Mouse (Mus musculus) adrenal gland (tissue): ENCODE measurements around the gene Bex6.
"Not testable (repeated sequence)": the region's sequence is repeated elsewhere in the genome, so short reads cannot be mapped to it uniquely, and the experiment has no call there.

ENCODE experiments used
- intact Hi-C: fragments of 180-260 bp; cut with DNase I; formaldehyde crosslinking; loops from one replicate; pipeline ENCODE4 v1.15.1; 2025

The Bex6 gene

GRCm38 (mm10) chr16:32173401-32173800 is 6.2 kb upstream of the Bex6 start:
- intact Hi-C loops, result no loop called here

- intact Hi-C loops, result no loop called here
These were observed 5.2 kb upstream of the Bex6 start for GRCm38 (mm10) chr16:32174340-32175005.

DNA sequence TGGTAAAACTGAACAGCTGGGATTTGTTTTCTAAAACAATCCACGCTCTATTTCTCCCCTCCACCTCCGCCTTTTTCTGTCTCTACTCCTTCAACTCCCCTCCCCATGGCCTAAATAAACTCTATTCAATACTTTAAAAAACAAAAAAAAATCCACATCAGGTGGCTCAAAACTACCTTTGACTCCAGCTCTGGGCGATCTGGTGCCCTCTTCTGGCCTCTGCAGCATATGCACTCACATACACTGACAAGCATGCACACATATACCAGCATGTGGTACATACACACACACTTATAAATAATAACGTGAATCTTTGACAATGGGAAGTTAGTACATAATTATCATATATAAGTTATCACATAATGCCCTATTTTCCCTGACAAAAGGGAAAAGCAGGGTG is 4.6 kb upstream of the Bex6 start:
- intact Hi-C loops, result no loop called here

GRCm38 (mm10) chr16:32176896-32177686 is 2.5 kb upstream of the Bex6 start:
- intact Hi-C loops, result no loop called here

DNA sequence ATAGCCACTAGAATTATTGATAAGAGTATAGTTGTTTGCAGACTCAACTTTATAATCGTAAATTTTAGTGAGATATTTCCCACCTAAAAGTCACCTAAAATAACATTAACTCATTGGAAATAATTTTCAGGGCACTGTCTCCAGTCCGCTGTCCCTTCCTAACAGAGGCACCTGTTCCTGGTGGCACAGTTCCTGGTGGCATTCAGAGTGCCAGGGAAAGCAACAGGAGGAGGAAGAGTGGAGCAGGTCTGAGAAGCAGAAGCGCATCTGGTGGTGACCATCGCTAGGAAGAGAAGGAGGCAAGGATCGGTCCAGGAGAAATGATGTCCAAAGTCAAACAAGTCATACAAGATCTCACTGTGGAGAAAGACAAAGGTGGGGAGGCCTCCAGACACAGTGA is 6.4 kb downstream of the Bex6 start:
- intact Hi-C loops, result no loop called here

GRCm38 (mm10) chr16:32189109-32189508 is 9.5 kb downstream of the Bex6 start:
- intact Hi-C loops, result no loop called here

DNA sequence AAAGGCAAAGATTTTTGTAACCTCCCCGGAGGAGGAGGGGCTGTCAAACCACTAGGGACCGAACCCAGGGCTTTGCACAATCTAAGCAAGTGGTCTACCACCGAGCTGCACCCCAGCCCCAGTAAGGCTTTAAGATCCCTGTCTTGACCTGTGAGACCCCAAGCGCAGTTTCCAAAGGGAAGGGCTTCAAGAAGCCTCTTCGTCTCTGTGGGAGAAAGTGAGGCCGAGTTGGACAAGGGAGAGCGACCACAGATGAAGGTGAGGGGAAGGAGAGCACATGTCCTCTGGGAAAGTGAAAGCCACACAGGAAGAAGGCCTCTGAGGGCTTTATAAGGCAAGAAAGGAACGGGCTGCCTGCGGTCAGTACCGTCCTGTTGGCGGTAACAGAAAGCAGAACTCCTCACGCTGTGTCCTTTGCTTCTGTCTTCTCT is 10.4 kb downstream of the Bex6 start:
- intact Hi-C loops, result no loop called here

GRCm38 (mm10) chr16:32200256-32201003 is 20.8 kb downstream of the Bex6 start:
- intact Hi-C loops, result loop anchor here (5.0 kb wide), 1 partner anchor 83 kb away; no protein-coding TSS in a partner anchor

DNA sequence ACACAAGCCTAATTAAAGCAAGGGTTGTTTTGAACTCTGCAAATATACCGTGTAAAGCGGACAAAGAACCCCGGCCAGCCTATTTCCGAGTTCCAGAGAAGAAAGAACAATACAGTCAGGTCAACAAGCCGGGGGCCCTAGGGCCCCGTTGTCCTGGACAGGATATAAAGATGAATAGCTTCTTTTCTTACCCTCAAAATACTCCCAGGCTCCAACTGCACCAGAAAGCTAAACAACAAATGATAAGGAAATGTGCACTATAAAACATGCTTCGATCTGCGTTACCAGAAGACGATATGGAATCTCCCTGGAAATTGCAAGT is 21.3 kb downstream of the Bex6 start:
- intact Hi-C loops, result loop anchor here (5.0 kb wide), 1 partner anchor 84 kb away; no protein-coding TSS in a partner anchor

GRCm38 (mm10) chr16:32202681-32203080 is 23.1 kb downstream of the Bex6 start:
- intact Hi-C loops, result loop anchor here (5.0 kb wide), 1 partner anchor 85 kb away; no protein-coding TSS in a partner anchor

DNA sequence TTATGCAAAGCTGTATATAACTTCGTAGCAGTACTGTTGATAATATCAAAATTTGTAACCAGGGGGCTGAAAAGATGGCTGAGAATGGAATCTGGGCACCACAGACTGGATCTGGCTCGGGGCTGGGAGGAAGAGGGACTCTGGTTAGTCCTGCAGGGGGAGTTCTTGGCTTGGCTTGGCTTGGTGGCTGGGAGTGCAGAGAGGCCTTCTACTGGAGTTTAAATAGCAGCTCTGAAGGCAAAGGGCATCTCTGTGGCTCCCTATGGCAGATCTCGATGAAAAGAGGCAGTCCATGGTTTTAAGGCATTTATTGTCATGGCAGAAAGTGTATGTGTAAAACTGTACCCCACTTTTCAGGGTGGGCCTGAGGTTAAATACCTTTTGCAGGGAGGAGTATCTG is 25.3 kb downstream of the Bex6 start:
- intact Hi-C loops, result loop anchor here (5.0 kb wide), 1 partner anchor 88 kb away; no protein-coding TSS in a partner anchor

- intact Hi-C loops, result no loop called here
These were observed 34.5 kb downstream of the Bex6 start for GRCm38 (mm10) chr16:32214156-32214555.

GRCm38 (mm10) chr16:32214804-32215576 is 35.4 kb downstream of the Bex6 start:
- intact Hi-C loops, result no loop called here

DNA sequence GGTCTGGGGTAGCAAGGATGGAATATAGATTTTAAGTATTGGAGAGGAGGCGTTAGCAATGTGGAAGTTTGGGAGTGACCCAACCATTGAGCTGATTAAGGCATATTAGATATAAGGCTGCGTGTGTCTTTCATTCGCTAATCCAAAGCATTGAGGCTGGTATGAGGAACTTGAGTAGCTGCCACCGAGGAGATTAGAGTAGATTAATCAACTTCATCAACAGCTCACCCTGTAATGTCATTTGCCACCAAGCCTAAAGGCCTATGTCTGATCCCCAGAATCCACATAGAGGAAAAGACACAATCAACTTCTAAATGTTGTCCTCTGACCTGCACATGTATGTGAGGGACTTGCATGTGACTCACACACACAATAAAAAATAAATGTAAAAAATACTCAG is 42.2 kb downstream of the Bex6 start:
- intact Hi-C loops, result no loop called here

GRCm38 (mm10) chr16:32222399-32222798 is 42.8 kb downstream of the Bex6 start:
- intact Hi-C loops, result no loop called here

GRCm38 (mm10) chr16:32232050-32232449 is 52.4 kb downstream of the Bex6 start:
- intact Hi-C loops, result not testable (repeated sequence)
